Mouse (Mus musculus): ENCODE data around the gene Scn5a. TPM values are rescaled to one million over a fixed set of nuclear protein-coding genes. Genes with fewer than 3 reads are reported as not detected.

The Scn5a gene
- total RNA-seq, 2 experiments from 2014 or later = not detected

- ATAC-seq (ENCODE audit: poor library complexity, severe bottlenecking) = no peak
Measured at GRCm38 (mm10) chr9:119566214-119566613, 12.6 kb downstream of the Scn5a start.

- ATAC-seq (ENCODE audit: poor library complexity, severe bottlenecking) = no peak
Measured at GRCm38 (mm10) chr9:119564803-119565202, 14.0 kb downstream of the Scn5a start.

DNA sequence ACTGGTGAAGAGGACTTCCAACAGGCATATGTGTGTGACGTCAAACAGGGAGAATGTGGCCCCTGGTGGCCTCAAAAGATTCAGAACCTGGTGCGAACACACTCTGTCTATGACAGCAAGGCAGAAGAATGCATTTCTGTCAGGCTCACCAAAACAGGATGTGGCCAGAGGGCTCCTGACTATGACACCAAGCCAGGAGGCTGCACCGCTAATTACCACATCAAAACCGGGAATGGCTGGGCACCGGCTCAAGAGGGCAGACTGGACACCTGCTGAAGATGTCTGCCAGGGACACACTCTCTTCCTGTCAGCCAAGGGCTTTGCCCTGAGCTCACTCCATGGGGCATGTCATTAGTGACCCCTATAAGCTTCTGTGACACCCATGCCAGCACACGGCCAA, 15.2 kb downstream of the Scn5a start:
- ATAC-seq (ENCODE audit: poor library complexity, severe bottlenecking) = no peak

DNA sequence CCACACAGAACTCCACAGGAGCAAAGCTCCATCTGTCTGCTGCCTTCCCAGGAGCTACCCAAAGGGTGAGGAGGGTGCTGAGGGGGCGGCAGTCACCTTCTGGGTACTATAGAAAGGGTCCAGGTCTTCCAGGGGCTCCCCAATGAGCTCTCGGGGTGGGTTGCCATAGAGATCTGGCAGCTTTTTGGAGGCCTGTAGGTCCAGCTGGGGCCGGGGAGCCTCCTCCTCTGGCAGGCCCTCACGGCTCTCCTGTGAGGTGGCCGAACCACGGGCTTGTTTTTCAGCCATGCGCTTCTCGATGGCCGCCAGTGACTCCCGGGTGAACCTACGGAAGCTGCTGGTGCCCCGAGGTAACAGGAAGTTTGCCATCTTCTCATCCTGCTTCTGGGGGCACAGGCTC, 16.6 kb downstream of the Scn5a start:
- no peak for ATAC-seq (ENCODE audit: poor library complexity, severe bottlenecking)

DNA sequence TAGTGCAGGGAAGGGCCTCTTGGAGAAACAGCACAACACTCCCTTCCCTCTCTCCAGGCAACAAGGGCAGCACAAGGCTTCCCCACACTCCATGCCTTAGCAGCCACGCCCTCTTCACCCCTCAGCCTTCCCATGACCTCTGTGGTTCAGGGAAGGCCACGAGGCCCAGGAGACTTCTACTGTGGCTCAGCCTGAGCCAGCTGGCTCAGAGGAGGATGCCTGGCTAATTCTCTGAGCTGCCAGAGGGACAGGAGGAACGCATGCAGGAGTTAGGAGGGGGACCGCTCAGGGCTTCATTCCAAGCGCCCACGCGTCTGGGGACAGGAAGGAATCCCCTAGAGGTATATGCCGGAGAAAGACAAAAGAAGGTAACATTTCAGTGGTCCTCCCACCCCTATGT, 17.1 kb downstream of the Scn5a start:
- ATAC-seq (ENCODE audit: poor library complexity, severe bottlenecking) = no peak

DNA sequence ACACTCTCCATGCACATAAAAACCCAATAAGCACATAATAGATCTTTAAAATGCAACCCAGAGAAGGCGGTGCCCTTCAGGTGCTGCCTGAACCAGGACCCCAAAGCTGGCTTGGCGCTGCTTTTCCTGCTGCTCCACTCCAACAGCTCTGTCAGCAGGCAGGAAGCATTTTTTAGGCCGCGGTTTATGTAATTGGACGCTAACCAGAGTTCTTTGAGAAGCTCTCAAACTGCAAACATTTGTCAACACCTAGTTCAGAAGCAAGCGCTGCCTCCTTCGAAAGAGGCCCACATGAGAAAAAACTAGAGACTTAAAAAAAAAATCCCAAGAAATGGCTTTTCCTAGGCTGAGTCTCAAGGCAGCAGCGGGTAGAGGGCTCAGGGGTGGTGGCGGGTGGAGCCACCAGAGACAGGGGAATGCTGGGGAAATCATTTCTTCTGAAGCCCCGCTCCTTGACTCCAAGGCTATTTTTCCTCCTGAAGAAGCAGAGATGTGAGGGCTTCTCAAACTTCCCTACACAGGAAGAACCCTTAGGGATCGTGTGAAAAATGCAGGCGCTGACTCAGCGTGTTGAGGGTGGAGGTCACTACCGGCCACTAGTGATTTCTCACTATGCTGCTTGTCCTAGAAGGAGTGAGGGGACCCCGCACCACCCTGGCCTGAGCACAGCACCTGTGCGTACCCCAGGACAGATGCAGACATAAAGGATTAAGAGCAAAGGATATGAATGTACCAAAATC, 19.1 kb downstream of the Scn5a start:
- ATAC-seq (ENCODE audit: poor library complexity, severe bottlenecking) = no peak

- no peak for ATAC-seq (ENCODE audit: poor library complexity, severe bottlenecking)
Measured at GRCm38 (mm10) chr9:119558119-119558854, 20.5 kb downstream of the Scn5a start.

DNA sequence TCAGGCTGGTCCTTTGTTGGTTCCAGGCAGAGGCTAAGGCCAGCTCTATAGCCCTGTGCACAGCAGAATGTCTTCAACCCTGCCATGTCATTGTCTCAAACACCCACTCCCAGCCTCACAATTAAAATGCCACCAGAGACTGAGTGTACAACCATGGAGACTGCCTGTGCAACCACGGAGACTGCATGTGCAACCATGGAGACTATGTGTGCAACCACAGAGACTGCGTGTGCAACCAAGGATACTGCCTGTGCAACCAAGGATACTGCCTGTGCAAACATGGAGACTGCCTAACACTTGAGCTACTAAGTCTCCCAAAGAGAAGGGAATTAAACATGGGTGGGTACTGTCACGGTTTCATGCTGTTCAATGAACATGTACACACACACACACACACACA, 22.8 kb downstream of the Scn5a start:
- ATAC-seq (ENCODE audit: poor library complexity, severe bottlenecking) = no peak

DNA sequence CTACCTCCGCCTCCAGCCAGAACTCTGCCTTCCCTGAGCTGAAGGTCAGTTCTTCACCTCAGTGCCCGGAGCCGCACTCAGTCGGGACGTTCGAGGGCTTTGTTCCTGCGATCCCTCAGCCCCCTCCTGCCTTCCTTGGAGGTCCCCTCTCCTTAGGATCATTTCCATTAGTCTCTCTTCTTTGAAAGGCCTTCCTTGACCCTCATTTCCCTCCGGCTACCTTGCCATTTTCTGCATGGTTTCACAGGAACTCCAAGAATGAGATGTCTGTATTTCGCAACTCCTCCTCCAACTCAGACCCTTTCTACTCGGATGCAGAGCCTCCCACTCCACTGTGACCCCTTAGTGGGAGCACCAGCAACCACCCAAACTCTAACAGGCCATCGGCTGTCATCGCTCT, 31.3 kb downstream of the Scn5a start:
- no peak for ATAC-seq (ENCODE audit: poor library complexity, severe bottlenecking)

GRCm38 (mm10) chr9:119547128-119547527, 31.7 kb downstream of the Scn5a start:
- ATAC-seq (ENCODE audit: poor library complexity, severe bottlenecking) = no peak

GRCm38 (mm10) chr9:119540726-119541125, 38.1 kb downstream of the Scn5a start:
- ATAC-seq (ENCODE audit: poor library complexity, severe bottlenecking) = no peak

- no peak for ATAC-seq (ENCODE audit: poor library complexity, severe bottlenecking)
Measured at GRCm38 (mm10) chr9:119537823-119538222, 41.0 kb downstream of the Scn5a start.

- no peak for ATAC-seq (ENCODE audit: poor library complexity, severe bottlenecking)
Measured at GRCm38 (mm10) chr9:119531684-119532417, 47.0 kb downstream of the Scn5a start.

- no peak for ATAC-seq (ENCODE audit: poor library complexity, severe bottlenecking)
Measured at GRCm38 (mm10) chr9:119524511-119524910, 54.3 kb downstream of the Scn5a start.

GRCm38 (mm10) chr9:119523301-119523700, 55.5 kb downstream of the Scn5a start:
- ATAC-seq (ENCODE audit: poor library complexity, severe bottlenecking) = no peak

GRCm38 (mm10) chr9:119519116-119519515, 59.7 kb downstream of the Scn5a start:
- ATAC-seq (ENCODE audit: poor library complexity, severe bottlenecking) = no peak

- ATAC-seq (ENCODE audit: poor library complexity, severe bottlenecking) = no peak
Measured at GRCm38 (mm10) chr9:119518177-119518576, 60.6 kb downstream of the Scn5a start.

GRCm38 (mm10) chr9:119517467-119517866, 61.3 kb downstream of the Scn5a start:
- ATAC-seq (ENCODE audit: poor library complexity, severe bottlenecking) = no peak

DNA sequence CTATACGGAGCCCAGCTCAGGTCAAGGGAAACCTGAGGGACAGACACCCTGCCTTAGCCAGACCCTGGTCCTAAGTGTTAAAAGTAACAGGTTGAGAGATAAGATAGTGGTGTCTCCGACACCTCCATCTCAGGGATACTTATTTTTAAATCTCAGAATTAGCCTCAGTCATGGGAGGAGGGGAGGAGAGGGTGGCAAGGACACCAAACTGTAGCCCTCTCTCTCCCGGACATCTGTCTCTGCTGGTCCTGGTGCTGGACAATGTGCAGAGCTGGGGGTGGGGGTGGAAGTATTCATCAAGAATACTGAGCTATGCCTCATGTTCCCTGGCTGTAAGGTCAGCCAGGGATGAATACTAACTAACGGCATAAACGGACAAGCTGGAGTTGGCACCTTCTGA, 62.0 kb downstream of the Scn5a start:
- no peak for ATAC-seq (ENCODE audit: poor library complexity, severe bottlenecking)

DNA sequence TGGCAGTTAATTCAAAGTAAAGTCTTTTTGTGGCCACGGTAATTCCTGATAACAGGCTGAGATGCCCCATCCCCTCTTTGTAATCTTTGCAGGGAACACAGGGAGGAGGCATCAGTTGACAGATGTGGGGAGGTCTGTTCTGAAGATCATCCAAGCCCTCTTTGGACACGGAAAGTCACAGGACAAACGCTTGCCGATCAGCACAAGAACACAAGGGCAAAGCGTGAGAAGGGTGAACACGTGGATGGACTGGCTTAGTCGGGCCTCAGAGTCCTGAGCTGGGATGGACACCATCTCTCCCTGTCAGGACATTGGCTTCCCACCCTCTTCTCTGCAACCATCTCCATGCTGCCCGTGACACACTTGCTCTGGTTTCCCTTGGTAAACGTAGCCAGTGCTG, 63.4 kb downstream of the Scn5a start:
- ATAC-seq (ENCODE audit: poor library complexity, severe bottlenecking) = no peak

- no peak for ATAC-seq (ENCODE audit: poor library complexity, severe bottlenecking)
Measured at GRCm38 (mm10) chr9:119514986-119515385, 63.8 kb downstream of the Scn5a start.

- no peak for ATAC-seq (ENCODE audit: poor library complexity, severe bottlenecking)
Measured at GRCm38 (mm10) chr9:119513816-119514215, 65.0 kb downstream of the Scn5a start.
